Mouse (Mus musculus): ENCODE measurements at regions not wholly inside any gene's neighbourhood (a gene's known extent, or its start where the extent isn't known, plus 50 kb on each side); places are given as distances from the start of the nearest gene placed in this dataset.

GRCm38 (mm10) chr10:96438398-96439103 is 178.3 kb upstream of the Btg1 start:
- TF ChIP-seq CTCF (IDR thresholded peaks at IDR 0.05; ENCODE audit: extremely low read depth, insufficient read length, insufficient replicate concordance, low read depth, low read length) (no peak), POLR2A (IDR thresholded peaks at IDR 0.05; ENCODE audit: low read depth, low read length) (no peak)
